Mouse (Mus musculus) thymus, postnatal 10 days (tissue): ENCODE results near the gene Efs.
"Not testable (repeated sequence)": the region's sequence is repeated elsewhere in the genome, so short reads cannot be mapped to it uniquely, and the experiment has no call there.

Experiments used
- DNase-seq, 2 experiments: peaks; one replicate each; pipeline ENCODE4 v3.0.0; 2021; ENCODE audit warnings: low spot score in 2 of 2

Gene Efs

DNA sequence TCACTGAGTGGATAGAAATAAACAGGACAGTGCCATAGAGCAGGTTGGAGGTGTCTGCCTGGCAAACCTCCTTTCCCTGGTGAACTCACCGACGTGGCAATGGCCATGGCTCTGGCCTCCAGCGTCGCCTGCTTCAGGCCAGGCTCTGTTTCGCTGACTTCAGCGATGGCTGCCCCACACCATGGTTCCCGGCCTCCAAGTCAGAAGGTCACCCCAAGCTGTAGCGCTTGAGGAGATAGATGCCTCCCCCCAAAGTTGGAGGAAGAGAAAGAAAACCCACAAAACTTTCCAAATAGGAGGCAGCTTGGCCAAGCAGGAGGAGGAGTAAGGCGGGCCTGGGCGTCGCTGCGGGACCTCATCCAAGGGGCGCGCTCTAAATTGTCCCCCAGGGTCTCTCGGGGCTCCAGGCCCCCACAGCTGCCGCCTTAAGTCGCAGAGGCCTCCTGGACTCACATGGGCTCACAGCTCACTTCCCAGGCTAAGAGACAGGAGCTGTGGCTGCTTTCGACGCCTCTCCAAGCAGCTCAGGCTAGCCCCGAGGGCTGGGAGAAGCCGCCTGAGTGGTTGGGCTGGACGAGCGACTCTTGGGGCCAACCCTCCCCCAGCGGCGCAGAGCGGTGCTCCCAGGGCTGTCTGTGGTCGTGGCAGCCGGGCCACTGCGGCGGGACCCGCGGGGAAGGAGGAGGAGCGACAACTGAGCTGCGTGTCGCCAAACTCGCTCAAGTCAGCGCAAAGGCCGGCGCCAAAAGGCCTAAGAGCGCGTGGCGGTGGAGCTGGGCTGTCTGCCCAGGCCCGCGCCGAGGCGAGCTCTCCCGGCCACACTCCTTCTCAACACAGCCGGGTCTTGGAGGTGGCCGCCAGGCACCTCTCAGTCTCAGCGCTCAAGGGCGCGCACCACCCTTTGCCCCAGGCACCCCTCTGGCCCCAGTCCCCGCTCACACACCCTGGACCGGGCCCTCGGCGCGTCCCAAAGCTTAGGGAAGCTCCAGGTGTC is at the start of gene Efs:
Gene Efs, minus strand, starts transcription at position 778 of the 994 bp plus-strand sequence.
- DNase-seq = peak in 1 of 2 experiments; percentile 12

DNA sequence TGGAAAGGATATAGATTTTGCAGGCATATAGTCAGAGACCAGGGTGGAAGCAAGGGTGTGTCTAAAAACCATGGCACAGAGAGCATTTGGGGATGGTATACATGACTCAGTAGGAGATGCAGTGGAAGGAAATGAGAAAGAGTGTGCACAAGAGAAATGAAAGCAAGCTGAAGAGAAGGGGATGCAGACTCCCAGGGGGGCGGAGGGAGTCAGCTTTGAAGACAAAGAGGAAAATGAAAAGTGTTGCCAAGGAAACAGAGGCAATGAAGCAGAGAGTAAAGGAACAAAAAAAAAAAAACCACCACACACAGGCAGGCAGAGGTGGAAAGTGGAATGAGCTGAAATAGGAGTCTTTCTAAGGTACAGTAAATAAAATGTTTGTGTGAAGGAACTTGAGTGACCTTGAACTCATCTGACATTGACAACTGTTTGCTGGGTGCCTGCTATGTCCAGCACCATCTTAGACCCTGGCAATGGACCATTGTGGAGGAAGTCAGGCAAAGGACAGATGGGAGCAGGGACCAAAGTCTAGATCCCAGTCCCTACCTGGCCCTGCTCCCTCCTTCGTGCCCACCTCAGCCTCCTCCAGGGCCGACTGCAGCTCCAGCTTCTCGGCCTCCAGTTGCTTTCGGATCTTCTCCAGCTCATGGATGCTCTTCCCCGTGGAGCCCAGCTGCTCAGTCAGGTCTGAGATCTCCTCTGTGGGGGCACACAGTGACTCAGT is 48.3 kb upstream of the Efs start:
- no peak for DNase-seq

DNA sequence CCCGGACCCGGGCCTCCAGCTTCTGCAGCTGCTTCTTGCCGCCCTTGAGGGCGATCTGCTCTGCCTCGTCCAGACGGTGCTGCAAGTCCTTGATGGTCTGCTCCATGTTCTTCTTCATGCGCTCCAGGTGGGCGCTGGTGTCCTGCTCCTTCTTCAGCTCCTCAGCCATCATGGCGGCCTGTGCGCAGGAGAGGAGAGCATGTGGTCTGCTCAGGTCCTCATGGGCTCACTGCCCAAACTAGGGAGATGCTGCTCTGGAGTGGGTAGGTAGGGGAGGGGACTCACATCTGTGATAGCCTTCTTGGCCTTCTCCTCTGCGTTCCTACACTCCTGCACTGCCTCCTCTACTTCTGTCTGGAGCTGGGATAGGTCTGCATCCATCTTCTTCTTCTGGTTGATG is 46.9 kb upstream of the Efs start:
- DNase-seq = not testable (repeated sequence)

DNA sequence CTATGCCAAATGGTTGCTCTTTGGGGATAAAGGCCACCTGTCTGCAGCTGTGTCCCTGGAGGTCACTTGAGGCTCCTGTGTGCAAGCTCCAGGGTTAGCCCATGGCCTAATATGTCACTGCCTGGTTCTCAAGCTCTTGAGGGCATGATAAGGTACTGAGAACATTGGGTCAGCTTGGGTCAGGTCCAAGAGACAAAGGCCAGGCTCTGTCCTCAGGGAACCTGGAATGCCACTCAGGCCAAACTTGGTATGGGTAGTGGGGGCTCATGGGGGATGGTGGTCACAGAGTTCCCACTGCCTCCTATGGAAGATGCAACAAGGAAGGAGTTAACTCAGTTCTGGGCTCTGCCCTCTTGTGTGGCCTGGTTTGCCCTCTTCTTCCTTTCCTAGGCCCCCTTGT is 42.4 kb upstream of the Efs start:
- no peak for DNase-seq

DNA sequence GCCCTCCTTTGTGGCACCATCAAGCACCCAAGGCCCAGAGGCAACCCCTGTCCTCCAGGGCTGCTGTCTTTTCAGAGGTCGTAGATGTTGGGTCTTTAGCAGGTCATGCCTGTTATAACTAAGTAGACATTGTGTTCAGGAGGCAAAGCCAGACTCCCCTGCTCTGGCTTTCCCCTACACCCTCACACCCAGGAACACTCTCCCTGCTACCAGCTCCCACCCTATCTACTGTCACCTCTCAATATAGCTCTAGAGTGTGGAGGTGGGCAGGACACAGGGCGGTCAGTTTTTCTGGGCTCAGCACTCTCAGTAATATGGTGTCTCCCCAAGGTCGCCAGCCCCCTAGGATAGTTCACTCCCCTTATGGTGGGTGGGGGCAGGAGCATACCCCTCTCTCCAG is 41.9 kb upstream of the Efs start:
- DNase-seq = no peak

DNA sequence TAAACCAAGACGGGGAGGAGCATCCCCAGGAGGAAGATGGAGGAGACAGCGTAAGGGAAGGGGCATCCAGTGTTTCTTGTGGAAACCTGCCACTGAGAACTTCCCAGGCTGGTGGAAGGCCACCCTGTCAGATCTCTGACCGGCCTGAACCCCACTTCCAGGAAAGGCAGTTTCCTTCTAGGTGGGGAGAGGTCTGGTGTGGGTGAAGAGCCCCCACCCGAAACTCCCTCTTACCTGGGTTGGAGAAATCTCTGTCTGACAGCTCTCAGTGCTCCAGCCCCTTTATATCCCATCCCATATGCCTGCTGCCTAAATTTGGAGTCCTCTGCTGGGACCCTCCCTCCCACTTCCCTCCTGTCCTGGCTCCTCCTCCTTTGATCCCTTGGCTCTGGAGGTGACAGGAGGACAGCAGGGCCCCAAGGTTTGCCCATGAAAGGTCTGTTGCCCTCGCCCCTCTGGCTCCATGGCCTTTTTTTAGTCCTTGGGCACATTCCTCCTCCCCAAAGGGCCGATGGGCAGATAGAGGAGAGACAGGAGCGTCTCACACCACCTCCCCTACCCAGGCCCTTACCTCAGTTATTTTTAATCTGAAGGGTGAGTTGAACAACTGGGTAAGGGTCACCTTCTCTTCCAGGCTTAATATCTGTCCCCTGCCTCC is 40.5 kb upstream of the Efs start, which contains the start of gene Myh6:
Gene Myh6, minus strand, starts transcription at position 608 of the 658 bp plus-strand sequence.
- no peak for DNase-seq

DNA sequence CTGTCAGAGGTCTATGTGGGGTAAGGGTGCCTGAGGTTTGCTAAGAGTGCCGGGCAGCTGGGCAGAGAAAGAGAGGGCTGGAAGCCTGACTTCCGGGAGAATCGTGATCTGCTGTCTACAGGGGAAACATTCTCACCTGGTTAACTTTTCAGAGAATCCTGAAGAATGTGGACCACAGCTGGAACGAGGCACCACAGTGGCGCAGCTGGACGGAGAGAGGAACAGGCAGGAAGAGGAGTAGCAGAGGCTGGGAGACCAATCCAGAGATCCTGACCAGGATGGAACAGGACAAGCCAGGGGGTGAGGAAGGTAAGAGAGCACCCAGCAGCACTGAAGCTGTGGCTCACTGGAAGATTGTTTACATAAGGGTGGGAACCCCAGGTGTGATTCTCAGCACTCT is 39.7 kb upstream of the Efs start:
- no peak for DNase-seq

DNA sequence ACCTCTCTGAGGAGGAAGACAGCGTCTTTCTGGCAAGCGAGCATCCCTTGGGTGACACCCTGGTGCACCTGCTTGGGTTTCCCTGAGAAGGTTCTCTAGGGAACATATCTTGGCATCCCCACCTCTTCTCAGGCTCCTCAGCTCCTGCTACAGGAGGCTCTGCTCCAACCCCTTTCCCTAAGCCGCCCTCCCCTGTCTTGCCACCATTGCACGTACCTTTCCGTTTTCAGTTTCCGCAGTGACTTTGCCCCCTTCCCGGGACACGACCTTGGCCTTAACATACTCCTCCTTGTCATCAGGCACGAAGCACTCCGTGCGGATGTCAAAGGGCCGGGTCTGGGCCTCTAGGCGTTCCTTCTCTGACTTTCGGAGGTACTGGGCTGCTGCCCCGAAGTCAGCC is 39.1 kb upstream of the Efs start:
- no peak for DNase-seq

DNA sequence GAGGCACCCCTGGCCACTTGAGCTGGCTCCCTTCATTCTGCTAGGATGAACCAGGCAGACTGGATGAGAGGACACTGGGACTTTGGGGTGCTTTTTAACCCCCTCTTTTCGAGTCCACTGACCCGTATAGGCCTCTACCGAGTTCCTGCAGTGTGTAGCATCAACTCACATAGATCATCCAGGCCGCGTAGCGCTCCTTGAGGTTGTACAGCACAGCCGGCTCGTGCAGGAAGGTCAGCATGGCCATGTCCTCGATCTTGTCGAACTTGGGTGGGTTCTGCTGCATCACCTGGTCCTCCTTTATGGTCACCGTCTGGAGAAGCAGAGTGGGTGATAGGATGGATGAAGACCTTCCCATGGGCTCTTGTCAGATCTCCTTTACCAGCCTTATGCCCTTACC is 37.8 kb upstream of the Efs start:
- no peak for DNase-seq

DNA sequence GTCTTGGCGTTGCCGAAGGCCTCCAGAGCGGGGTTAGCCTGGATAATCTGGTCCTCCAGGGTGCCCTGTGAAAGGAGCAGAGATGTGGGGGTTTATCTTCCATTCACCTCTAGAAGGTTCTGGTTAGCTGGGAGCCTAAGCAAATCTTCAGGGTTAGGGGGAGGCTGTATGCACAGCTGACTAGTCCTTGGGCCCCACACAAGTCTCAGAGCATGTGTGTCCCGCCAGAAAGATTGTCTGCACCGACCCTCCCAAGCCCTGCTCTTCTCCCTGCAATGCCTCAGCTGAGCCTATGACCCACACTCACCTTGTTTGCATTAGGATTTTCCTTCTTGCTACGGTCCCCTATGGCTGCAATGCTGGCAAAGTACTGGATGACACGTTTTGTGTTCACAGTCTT is 36.8 kb upstream of the Efs start:
- DNase-seq = no peak

DNA sequence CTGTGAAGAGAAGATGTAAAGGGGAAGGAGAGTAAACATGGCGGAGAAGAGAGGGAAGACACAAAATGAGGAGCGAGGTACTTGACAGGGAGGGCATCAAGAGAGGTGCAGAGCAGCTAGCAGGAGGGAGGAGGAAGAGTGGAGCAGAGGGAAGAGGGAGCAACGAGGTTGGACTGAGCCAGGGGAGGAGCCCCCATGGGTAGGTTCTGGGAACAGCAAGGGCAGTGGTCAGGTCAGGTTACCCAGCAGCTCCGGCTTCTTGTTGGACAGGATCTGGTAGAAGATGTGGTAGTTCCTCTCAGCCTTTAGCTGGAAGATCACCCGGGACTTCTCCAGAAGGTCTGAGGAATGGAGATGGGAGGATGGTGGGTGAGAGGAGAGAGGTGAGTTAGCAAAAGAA is 35.6 kb upstream of the Efs start:
- DNase-seq = no peak

DNA sequence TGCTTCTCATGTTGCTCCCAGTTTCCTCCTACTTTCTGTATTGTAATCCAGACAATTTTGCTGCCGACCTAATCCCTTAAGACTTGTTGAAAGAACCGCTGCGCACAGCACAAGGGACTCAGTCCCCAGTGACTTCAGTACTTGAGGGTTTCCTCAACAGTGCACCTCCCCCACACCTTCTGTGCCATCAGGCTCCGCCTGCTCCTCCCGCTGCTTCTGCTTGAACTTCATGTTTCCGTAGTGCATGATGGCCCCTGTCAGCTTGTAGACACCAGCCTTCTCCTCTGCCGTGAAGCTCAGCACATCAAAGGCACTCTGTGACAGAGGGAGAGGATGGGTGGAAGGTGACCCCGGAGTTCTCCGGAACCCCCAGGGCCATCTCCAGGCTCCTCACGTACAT is 34.8 kb upstream of the Efs start:
- DNase-seq = peak; percentile 8 to 18

DNA sequence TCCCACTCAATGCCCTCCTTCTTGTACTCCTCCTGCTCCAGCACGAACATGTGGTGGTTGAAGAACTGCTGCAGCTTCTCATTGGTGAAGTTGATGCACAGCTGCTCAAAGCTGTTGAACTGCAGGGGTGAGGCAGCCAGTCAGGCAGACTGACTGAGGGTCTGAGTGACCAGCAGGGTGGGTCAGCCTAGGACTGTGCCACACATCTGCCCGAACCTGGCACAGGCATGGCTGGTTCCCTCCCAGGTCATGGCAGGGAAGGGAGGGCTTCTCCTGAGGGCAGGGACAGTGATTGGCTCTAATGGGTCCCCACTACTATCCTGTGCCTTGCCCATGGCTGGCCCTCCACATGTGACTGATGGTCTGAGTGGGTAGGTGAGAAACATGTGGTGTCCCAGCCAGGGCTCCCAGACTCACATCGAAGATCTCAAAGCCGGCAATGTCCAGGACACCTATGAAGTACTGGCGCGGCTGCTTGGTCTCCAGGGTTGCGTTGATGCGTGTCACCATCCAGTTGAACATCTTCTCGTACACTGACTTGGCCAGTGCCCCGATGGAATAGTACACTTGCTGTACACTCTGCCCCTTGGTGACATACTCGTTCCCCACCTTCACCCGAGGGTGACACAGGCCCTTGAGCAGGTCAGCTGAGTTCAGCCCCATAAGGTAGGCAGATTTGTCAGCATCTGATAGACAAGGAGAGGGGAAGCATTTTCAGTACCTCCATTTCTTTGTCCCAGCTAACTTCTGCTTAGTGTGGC is 34.1 kb upstream of the Efs start:
- DNase-seq = not testable (repeated sequence)

DNA sequence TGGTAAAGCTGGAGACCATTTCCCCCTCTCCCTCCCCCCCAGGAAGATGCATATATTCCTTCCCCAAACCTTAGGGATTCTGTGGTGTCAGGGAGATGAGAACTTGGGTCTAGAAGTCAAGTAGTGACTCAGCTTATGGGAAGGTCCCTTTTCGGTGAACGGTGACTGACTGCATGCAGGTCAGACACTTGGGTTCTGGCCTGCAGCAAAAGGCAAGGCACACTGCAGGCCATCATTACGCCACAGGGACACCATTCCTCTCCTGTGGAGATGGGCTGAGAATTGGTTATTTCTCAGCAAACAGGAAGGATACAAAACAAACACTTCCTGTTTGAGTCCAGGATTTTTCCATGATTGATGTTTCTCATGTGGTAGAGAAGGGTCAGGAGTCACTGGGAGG is 33.3 kb upstream of the Efs start:
- no peak for DNase-seq

DNA sequence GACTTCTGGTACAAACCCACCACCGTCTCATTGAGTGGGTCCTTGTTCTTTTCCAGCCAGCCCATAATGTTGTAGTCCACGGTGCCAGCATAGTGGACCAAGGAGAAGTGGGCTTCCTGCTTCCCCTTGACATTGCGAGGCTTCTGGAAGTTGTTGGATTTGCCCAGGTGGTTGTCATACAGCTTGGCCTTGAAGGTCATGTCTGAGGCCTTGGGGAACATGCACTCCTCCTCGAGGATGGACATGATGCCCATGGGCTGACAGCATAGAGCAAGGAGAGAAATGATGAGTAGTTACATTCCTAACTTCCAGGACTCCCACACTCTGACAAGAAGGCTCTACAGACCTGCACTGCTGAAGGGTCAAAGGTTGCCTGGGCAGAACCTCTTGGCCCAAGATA is 32.6 kb upstream of the Efs start:
- DNase-seq = no peak

DNA sequence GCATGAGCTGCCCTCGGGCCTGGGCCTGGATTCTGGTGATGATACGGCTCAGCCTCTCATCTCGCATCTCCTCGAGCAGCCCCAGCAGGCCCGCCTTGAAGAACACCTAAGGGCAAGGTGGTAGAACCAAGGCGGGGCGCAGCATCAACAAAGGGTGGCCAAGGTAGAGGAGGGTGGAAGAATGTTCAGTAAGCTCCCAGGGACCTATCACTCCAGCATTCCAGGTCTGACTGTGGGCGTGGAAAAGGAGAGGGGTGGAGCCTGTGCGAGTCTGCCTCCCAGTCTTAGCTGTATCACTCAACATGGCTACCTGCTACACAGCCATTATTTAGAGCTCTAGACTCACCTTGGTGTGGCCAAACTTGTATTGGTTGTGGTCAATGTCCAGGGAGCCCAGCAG is 30.6 kb upstream of the Efs start:
- no peak for DNase-seq

DNA sequence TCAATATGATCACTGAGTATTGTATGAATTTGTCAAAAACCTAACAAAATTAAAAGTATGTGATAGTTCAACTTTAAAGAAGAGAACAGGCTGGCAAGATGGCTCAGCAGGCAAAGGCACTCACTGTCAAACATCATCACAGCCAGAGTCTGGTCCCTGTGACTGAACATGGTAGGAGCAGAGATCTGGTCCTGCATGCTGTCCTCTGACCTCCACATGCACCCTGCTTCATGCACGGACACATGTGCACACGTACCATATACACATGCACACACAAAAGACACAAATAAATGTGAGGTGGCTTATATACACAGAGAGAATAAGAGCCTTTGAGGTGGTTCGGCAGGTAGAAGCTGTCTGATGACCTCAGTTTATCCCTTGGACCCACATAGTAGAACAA is 29.6 kb upstream of the Efs start:
- DNase-seq = no peak

DNA sequence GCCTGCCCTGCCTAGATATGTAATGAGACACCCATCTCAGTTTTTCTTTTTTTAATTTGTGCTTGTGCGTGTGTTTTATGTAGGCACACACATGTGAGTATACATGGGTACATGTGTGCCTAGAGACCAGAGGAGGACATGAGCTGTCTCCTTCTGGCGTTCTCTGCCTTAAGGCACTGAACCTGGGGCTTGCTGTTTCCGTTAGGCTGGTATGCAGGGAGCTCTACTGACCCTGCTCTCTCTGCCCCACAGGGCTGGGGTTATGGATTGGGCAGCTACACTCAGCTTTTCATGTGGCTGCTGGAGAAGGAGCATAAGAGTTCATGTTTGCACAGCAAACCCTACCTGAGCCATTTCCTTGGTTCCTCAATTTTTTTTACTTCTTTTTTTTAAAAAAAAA is 28.5 kb upstream of the Efs start:
- no peak for DNase-seq

DNA sequence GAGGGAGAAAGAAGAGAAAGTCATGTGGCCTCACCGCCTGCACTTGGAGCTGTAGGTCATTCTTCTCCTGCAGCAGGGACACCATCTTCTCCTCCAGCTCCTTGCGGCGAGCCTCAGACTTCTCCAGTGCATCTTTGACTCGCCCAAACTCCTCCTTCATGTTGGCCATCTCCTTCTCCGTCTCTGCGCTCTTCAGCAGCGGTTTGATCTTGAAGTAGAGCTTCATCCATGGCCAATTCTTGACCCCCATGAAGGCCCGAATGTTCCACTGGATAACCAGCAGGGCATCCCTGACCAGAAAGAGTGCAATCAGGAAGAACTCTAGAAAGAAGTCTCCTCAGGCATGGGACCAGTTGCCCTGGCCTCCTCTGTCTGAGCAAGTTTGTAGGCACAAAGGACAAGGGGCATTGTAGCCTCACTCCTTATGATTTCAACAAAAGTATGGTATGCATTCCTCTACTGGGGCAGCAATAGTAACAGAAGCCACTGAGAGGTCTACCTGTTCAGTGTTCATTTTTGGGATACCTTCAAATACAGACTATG is 27.8 kb upstream of the Efs start:
- DNase-seq = no peak

DNA sequence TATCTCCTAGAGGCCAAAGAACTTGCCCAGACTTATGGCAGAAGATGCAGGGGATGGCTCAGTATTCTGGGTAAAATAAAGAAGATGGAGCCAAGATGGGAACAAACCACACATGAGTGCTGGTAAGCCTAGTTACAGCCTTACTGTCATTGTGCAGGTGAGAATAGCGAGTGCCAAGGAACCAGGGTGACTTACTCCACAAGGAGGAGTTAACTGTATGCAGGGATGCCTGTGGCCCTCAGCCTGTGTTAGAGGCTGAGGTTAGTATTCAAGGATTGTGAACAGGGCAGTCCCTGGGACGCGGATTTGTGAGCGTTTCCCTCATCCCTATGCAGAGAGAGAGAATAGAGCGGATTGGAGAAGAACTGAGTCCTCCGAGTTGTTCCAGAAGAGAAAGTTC is 25.7 kb upstream of the Efs start:
- no peak for DNase-seq

DNA sequence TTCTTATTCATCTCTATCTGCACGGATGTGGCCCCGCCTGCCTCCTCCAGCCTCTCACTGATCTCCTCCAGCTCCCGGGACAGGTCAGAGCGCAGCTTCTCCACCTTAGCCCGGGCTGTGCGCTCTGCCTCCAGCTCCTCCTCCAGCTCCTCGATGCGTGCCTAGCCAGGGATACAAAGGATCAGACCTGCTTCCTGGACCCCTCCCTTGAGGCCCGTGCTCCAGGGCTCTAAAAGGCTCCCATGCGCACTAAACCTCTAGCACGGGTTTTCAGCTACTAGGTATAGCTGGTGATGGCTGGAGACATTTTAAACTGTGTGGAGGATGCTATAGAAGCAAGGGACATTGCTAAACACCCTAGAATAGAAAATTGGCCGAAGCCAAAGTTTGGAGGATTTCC is 24.6 kb upstream of the Efs start:
- no peak for DNase-seq
